Mouse (Mus musculus): ENCODE measurements around the gene Fabp7. TPM values are rescaled to one million over a fixed set of nuclear protein-coding genes. Genes with fewer than 3 reads are reported as not detected.
A peak's percentile ranks its signal among the peaks of the same experiment; 100 is the strongest.

Fabp7 gene
- 0.40 and 0.67 TPM in 2 replicates for polyA plus RNA-seq (2012; rRNA removed)

DNA sequence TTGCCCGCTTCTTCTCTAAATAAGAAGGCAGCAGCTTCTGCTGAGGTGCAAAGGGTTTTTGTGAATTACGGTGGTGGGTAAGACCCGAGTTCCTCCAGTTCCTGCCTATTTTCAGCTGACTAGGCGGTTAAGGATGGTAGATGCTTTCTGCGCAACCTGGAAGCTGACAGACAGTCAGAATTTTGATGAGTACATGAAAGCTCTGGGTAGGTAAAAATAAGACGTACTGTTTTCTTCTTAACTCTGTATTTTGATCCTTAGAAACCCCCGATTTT lies at the start of gene Fabp7:
TSS of gene Fabp7 (plus strand) at position 6 of the 275 bp plus-strand sequence.
- no peak for DNase-seq (ENCODE audit: low read depth, low spot score)
- 43% methylated on average over 7 of the region's 7 CpGs for WGBS

DNA sequence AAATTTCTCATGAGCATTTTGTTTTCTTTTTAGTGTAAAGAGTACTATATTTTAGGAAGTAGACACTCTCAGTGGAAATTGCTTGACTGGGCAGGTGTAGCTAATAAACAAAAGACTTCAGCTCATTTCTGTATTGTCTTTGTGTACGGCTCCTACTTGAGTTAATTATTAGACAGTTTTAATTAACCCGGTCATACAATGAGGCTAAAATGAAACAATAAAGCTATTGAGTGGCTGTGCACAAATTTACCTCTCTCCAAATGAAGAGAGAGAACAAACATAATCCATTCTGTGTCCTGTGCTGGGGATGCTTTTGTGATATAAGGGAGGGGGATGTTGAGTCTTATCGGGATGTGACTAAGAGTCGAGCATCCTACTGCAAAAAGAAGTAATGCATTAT lies 43.9 kb upstream of the Fabp7 start:
- WGBS, result 30% methylated on average over 4 of the region's 4 CpGs
- no peak for DNase-seq (ENCODE audit: low read depth, low spot score)

DNA sequence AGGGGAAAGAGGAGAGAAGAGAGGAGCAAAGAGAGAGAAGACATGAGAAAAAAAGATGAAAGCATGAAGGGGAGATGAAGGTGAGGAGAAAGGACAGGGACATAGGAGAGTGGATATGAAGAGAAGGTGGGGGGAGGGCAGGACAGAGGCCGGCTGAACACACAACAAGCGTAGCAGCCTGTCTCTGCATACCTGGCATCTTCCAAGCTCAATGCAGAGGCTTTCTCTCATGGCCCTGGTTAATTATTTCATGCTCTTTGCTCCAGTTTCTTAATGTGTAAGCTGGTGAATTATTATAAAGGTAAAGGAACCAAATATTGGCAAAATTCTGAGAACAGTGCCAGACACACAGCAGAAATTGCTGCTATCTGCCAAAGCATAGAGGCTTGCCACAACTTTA lies 43.3 kb upstream of the Fabp7 start:
- DNase-seq (ENCODE audit: low read depth, low spot score), result no peak
- 51% methylated on average over 2 of the region's 2 CpGs for WGBS

DNA sequence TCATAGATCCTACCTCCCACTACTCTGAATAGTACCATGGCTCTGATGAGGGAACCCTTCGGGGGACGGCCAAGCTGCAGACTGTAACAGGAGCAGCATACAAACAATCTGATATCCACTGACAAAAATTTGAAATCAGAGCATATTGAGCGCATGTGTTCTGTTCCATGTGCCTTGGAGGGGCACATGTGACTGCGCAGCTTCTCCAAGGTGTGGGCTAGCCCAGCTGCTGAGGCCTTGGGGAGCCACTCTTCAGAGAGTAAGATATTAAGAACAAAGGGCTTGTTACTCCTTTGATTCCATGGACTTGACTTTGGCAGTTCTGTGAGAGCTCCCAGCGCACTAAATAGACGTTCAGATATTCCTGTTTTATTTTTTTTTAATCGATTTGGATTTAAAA lies 41.6 kb upstream of the Fabp7 start:
- DNase-seq (ENCODE audit: low read depth, low spot score), result no peak
- 70% methylated on average over 7 of the region's 7 CpGs for WGBS

DNA sequence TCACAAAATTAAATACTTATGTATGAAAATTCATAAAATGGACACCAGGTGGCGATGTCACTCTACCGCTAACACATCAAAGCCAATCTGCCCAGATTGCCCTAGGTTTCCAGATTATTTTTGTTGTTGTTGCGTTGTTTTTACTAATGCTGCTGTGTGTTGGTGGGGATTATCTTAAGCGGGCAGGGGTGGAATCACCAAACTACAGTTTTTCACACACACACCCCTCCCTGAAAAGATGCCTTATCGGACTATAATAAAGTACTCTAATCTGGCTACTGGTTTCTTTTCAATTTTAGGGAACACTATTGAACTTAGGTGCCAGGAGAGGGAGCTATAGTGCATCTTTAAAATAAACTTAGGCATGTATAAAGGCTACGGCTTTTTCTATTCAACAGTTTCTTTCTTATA lies 41.1 kb upstream of the Fabp7 start:
- WGBS, result 2% methylated on average over 6 of the region's 6 CpGs

DNA sequence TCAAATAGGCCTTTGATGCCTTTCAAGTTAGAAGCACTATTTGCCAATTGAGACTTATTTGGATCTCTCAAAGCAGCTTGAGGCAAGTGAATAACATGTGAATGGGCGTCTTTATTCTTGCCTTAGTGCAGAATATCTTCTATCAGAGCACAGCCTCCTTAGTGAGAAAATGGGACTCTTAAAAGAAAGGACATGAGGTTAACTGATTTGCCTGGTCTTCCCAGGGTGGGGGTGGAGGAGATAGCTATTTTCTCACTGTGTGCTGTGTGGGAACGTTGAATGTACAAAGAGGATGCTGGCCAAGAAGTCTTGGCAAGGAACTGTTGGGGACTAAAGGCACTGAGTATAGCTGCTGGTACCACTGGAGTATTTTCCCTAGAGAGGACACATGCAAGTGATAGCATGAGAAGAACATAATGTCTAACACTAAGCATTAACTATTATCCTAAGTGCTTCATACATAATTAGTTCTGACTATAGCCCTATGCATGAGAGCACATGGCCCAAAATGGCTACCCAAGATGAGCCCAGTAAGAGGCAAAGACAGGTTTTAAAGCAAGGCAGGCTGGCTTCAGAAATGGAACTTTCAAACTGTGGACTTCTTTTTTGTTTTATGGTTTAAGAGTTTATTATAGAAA lies 40.4 kb upstream of the Fabp7 start:
- DNase-seq (ENCODE audit: low read depth, low spot score), result no peak
- 42% methylated on average over 2 of the region's 2 CpGs for WGBS

More for the DNA sequence above, 41.1 kb upstream of the Fabp7 start:
- DNase-seq (ENCODE audit: low read depth, low spot score), result peak; percentile 67

DNA sequence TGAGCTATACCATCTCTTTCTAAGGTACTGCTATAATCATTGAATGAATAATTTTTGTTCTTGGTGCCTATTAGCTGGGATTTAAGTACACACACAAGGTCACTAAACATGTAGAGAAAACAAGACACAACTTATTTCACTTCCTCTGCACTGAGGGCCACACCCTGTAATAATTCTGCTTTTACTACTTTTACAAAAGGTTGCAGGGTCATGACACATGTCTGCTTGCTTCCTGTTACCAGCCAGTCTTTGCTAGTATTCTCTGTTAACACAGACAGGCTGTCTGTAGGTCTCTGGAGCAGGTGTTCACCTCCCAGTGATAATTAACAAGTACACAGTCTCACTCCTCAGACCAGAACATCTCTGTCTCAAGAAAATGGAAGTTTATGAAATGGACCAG lies 39.2 kb upstream of the Fabp7 start:
- DNase-seq (ENCODE audit: low read depth, low spot score), result no peak

DNA sequence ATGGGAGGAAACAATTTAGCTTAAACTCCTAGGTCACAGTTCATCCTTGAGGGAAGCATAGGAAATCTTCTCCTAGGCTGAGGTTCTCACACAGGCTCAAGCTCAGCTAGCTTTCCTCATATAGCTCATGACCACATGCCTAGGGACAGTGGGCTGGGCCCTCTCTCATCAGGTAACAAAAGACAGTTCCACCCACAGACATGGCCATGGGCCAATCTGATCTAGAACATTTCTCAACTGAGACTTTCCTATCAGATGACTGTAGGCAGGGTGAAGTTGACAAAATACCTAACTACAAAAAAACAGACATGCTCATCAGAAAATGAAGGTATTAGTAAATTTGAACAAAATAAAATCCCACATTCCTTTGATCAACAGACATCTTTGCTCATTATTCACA lies 37.6 kb upstream of the Fabp7 start:
- no peak for DNase-seq (ENCODE audit: low read depth, low spot score)

DNA sequence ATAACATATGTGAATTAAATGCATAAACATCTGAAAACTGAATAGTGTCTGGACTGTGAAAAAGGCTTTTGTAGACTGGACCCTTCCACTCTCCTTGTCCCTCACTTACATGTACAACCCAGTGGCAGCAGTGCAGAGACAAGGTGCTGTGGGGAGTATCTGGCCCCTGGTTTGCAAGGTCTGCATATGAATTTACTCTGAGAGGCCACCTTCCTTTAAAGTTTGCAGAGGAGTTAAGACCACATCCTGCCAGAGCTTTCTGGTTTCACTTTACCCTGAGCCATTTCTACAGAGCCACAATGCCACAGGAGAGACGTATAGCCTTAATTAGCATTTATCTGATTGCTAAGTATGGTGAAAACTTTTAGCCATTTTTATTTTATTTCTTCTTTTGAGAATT lies 31.3 kb upstream of the Fabp7 start:
- 78% methylated on average over 1 of the region's 1 CpGs for WGBS
- no peak for DNase-seq (ENCODE audit: low read depth, low spot score)

DNA sequence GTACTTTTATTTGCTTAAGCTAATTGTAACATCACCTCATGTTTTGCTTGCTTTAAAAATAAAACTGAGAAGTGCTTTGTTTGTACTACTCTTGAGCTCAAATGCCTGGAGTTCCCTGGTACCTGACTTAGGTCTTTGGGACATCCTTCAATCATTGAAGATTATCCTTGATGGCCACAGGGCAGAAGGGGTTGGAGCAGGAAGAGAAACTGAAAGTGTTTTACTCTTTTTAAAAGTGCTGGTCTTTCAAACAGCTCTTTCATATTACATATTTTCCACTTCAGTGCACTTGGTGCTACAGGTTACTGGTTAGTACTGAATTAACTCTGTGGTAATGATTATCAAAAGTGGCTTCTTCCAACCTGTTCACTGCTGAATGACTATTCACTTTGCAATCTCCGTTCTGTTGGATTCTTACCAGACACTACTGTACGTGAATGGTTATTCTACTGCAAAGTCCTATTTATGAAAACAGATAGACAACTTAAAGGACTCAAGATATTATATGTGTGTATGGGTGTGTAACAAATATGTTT lies 29.4 kb upstream of the Fabp7 start:
- DNase-seq (ENCODE audit: low read depth, low spot score), result no peak
- WGBS, result 92% methylated on average over 2 of the region's 2 CpGs

DNA sequence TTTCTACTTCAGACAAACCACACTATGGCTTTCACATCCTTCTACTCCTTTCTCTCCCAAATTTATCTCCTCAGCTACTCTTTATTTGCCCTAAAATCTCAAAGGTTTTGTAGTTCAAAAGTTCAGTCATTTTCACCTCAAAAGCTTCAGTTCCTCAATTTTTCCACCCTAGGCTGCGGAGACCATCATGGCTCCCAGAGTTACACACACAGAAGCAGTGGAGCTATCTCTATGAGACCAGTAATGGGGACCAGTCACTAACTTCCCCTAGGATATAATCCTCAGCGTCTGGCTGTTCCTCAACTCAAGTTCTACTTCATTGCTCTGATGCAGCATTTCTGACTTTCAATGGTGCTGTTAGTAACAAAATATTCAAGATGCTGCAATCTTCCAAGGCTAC lies 25.7 kb upstream of the Fabp7 start:
- 88% methylated on average over 2 of the region's 2 CpGs for WGBS
- no peak for DNase-seq (ENCODE audit: low read depth, low spot score)

DNA sequence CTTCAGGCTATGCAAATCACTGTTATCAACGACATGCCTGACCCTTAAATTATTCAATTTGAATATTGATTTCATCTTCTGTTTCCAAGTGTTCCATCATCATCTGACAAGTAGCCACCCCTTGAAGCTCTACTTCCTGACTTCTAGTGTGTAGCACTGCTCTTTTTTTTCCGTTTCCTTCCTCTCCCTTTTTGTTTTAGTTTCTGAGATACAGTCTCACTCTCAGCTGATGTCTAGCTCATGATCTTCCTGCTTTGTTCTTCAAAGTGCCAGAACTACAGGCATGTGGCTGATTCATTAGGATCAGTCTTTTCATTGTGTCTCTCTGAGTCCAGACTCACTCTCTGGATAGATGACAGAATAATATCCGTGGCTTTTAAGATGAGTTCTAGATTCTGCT lies 24.0 kb upstream of the Fabp7 start:
- DNase-seq (ENCODE audit: low read depth, low spot score), result no peak

DNA sequence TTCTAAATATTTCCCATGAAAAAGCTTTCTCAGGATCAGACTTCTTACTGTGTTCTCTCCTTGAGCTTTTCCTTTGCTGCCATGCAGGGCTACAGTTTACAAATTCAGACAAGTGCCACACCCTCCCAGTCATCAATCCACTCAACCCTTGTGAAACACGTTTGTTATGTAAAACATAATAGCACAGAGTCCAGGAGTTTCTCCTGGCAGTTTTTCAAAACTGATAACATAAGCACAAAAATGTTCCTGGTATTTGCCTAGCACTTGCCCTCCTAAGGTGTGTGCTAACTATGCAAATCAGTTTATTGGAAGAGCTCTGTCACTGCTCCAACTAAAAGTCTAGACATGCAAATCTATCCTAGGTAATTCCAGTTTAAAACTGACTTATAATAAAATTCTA lies 21.6 kb upstream of the Fabp7 start:
- WGBS, result 5% methylated on average over 1 of the region's 1 CpGs
- peak; percentile 68 for DNase-seq (ENCODE audit: low read depth, low spot score)

More for the DNA sequence above, 24.0 kb upstream of the Fabp7 start:
- 68% methylated on average over 3 of the region's 3 CpGs for WGBS

DNA sequence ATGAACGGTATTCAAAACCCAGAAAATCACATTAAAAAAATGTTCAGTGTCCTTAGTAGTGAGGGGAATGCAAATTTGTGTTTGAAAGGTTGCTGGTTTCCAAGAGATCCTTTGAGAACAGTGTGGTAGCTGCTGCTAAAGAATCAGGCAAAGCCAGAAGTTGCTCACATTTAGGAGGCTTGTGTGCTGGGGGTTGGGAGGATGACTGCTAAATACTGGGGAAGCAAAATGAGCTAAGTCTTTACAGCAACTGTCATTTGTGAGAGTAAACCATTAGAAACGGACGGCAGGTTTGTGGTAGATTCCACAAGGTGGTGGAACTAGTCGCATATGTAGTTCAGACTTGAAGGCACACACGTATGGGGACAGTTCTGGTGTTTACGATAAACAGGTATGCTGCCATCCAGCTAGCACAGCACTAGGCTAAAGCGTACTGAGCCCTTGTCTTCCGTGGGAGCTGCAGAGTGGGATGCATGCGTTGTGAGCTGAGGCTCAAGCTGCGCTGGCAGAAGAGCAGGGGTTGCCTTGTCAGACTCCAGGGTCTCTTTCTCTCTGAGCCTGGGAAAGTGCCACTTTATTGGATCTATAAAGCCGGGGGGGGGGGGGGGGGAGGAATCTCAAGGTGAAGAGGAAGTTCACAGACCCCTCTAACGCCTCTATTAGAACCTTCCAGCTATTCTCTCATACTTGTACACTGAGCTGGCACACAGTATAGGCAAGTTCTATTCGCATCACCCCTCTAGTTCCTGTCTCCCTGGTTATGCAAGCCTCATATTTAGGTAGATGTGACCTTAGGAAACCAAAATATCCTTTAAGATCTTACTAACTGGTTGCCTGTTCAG lies 1.2 kb upstream of the Fabp7 start:
- WGBS, result 46% methylated on average over 13 of the region's 13 CpGs

DNA sequence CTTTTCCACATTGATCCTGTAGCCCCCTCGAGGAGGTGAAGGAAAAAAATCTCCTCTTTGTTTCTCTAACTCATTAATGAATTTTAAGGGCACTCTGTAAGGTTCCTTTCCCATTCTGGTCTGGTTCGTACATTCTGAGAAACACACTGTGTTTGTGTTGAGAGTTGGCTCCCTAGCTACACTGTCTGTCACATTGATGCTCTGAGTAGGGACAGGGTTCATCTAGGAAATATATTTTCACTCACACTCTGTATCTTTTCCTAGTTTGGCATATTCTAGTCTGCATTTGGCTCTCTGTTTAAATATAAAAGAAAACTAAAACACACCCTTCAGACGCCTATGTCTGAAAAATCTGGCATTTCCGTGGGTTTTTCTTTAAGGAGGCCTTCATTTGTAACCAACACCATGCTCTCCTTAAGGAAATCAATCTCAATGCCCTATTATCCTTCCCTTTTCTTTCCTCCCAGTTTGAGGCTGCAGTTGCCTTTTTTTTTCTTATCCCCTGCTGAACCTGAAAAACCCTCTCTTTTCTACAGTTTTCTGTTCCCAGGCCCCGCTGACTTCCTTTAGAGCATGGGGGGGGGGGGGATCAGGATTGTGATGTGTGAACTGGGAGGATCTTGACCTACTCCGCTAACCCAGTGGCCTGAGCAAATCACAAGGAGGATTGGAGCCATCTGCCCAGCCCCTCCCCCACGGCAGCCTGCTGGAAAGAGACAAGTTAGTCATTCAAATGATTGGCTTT lies 378 bp upstream of the Fabp7 start:
- 34% methylated on average over 7 of the region's 7 CpGs for WGBS
- DNase-seq (ENCODE audit: low read depth, low spot score), result no peak

More for the DNA sequence above, 1.2 kb upstream of the Fabp7 start:
- no peak for DNase-seq (ENCODE audit: low read depth, low spot score)

DNA sequence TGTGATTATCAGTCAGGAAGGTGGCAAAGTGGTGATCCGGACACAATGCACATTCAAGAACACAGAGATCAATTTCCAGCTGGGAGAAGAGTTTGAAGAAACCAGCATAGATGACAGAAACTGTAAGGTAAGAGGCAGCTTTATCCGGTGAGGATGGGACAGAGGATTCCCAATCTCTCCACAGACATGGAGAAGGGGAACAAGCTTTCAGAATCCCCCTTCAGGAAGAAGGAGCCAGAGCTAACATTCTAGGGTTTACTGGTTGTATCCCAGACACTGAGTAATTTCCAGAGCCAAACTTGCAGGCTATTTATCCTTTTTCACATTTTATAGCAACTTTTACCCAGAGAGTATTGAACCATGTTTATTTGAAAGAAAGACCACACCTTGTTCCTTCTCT lies 871 bp downstream of the Fabp7 start:
- WGBS, result 86% methylated on average over 2 of the region's 2 CpGs
- DNase-seq (ENCODE audit: low read depth, low spot score), result no peak

DNA sequence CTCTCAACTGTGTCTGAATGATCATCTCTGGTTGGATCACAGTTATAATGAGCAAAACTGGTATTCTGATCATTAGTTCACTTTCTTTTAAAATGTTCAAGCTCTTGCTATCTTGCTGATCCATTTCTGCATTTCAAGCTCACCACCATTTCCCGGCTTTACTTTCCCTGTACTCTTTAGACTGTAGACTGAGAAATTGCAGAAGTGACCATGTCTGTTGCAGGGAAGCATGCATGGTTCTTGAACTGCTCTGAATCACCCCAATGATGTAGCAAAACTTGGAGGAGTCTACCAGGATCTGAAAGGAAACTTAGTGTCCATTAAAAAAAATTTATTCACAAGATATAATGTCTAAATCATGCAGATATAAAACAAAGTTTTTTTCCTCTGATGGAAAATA lies 8.3 kb downstream of the Fabp7 start:
- WGBS, result 98% methylated on average over 1 of the region's 1 CpGs
- no peak for DNase-seq (ENCODE audit: low read depth, low spot score)

DNA sequence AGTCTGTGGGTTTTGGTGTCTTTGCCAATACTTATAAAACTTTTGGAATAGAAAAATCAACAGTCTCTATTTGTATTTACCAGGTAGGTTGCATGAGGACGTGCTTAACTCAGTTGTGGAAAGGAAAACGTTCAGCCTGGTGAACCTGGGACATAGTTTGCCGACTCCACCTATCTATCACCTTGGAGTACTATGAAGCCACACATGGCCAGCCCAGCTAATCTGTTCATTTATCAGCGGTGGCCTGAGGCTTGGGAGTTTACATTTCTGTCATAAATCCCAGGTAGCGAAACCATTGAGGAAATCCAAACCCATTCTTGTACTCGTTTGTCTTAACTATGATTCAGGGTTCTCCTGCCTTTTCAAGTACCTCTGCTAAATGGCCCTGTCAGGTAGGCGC lies 9.3 kb downstream of the Fabp7 start, which contains the start of gene Smpdl3a:
TSS of gene Smpdl3a (plus strand) at position 318 of the 400 bp plus-strand sequence.
- DNase-seq (ENCODE audit: low read depth, low spot score), result peak; percentile 45
- 28% methylated on average over 7 of the region's 7 CpGs for WGBS

DNA sequence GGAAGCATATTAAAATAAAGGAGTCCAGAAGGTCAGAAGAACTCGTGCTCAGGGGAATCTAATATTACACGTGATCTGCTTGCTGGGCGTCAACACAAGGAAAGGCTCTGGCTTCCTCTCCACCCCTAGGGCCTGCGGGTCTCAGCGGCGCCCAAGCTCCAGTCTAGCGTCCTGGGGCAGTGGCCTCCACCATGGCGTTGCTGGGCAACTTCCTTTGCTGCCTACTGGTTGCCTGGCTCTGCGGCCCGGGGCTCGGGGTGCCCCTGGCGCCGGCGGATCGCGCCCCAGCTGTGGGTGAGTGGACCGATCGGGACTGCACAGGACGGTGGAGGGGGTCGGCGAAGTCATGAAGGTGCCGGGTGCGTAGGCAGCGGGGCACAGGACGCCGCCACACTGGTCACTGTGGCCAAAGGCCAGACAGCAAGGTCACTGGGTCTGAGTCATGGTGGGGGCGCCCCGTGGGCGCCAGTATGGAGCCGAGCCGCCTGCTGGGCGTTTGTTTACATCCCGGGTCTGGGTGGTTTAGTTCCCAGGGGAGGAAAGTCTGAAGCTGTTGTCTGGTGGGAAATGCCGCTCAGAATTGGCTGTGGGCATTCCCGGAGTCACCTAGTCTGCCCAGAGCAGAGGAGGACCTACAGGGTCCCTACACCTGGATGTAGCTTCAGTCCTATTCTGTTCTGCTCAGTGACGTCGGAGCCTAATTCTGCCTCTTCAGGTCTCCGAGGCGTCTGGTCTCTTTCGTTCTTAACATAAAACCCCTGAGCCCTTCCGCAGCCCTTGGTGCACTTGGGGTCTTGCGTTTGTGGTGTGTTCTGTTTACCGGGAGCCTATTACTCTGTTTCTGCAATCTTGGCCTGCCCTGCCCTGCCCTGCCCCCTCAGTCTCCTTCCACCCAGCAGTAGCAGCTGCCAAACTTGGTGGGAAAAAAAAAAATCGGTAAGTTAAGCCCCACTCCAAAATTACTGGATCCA lies 10.1 kb downstream of the Fabp7 start:
- WGBS, result under 1% methylated on average over 44 of the region's 44 CpGs
- DNase-seq (ENCODE audit: low read depth, low spot score), result peak; percentile 11
